Mouse (Mus musculus) limb, embryonic 13.5 days (tissue): ENCODE data around the gene Gm3045. TPM values are rescaled to one million over a fixed set of nuclear protein-coding genes. Genes with fewer than 3 reads are reported as not detected.

Source experiments
- ATAC-seq: fragments of 200-750 bp; cut with Nextera tagmentation; 2 replicates; pipeline ENCODE4 v1.8.0; 2017; ENCODE audit warnings: low read depth, moderate number of reproducible peaks, moderate TSS enrichment; ENCODE audit not compliant: low FRiP score
- H3K27ac ChIP-seq: fragments of 300-500 bp; sonication (generic); 2 replicates; pipeline ENCODE4 v1.5.1; 2015; ENCODE audit warnings: inconsistent platforms, mild to moderate bottlenecking, moderate library complexity
- H3K27me3 ChIP-seq: fragments of 300-500 bp; sonication (generic); 2 replicates; pipeline ENCODE4 v1.6.1; 2015; ENCODE audit warnings: mild to moderate bottlenecking, inconsistent platforms
- H3K36me3 ChIP-seq: fragments of 300-500 bp; sonication (generic); 2 replicates; pipeline ENCODE4 v1.6.1; 2015; ENCODE audit warnings: inconsistent platforms, mild to moderate bottlenecking, moderate library complexity
- H3K4me1 ChIP-seq: fragments of 300-500 bp; sonication (generic); 2 replicates; pipeline ENCODE4 v1.6.1; 2015; ENCODE audit warnings: inconsistent platforms
- H3K4me2 ChIP-seq: fragments of 300-500 bp; sonication (generic); replicated peaks from 2 replicates; pipeline ENCODE4 v1.6.1; 2015; ENCODE audit warnings: inconsistent platforms, mild to moderate bottlenecking, moderate library complexity
- H3K4me3 ChIP-seq: fragments of 300-500 bp; sonication (generic); 2 replicates; pipeline ENCODE4 v1.5.1; 2015; ENCODE audit warnings: moderate library complexity, mild to moderate bottlenecking, inconsistent platforms
- H3K9ac ChIP-seq: fragments of 300-500 bp; sonication (generic); 2 replicates; pipeline ENCODE4 v1.6.1; 2015; ENCODE audit warnings: mild to moderate bottlenecking, inconsistent platforms
- H3K9me3 ChIP-seq: fragments of 300-500 bp; sonication (generic); 2 replicates; pipeline ENCODE4 v1.6.1; 2016; ENCODE audit warnings: inconsistent platforms
- whole genome bisulfite sequencing: fragments of 180-500 bp; shearing (Covaris S2); methylation state at CpG from one replicate; pipeline ENCODE4 v1.1.7; 2015; 5-methylcytosine and 5-hydroxymethylcytosine counted together
- polyA plus RNA-seq: library from polyadenylated mRNA; unstranded; fragments of >200 nt; fragmentation: Nextera tagmentation; extraction: Ambion mirVana; gene quantifications from 2 replicates; pipeline ENCODE4 v1.2.1, GENCODE M21; 2015

Gm3045 gene
- 0.10 and 0.13 TPM in 2 replicates for polyA plus RNA-seq

- no peaks in the 10 kb centered on the region for H3K9me3 ChIP-seq
- 59% methylated on average over 4 of the region's 4 CpGs for WGBS
- H3K27me3 ChIP-seq = peaks cover 3% of the 10 kb centered on the region; the same call in 1 of the 2 replicates
- H3K4me1 ChIP-seq = peaks cover 27% of the 10 kb centered on the region
- ATAC-seq = no peak
- H3K4me3 ChIP-seq = no peak within 1 kb of the TSS
- H3K9ac ChIP-seq = no peak within 1 kb of the TSS
- H3K4me2 ChIP-seq = no peak within 1 kb of the TSS
- no peaks in the 10 kb centered on the region for H3K36me3 ChIP-seq
- no peak within 1 kb of the TSS for H3K27ac ChIP-seq
These were observed at the start of gene Gm3045 for GRCm38 (mm10) chr13:56426365-56426764. Gene Gm3045, plus strand, starts transcription at chr13:56426594.

GRCm38 (mm10) chr13:56380855-56381685 is 45.3 kb upstream of the Gm3045 start:
- peak; percentile 71 for ATAC-seq
- Histone ChIP-seq H3K36me3 (no peaks in the 10 kb centered on the region), H3K27ac (peak overlapping the region; percentile 90), H3K4me2 (peak overlapping the region; percentile 45), H3K27me3 (no peaks in the 10 kb centered on the region), H3K4me1 (peaks cover 36% of the 10 kb centered on the region), H3K9me3 (no peaks in the 10 kb centered on the region), H3K4me3 (no peak overlapping the region), H3K9ac (no peak overlapping the region)
- 5% methylated on average over 14 of the region's 14 CpGs for WGBS

GRCm38 (mm10) chr13:56383406-56383805 is 43.0 kb upstream of the Gm3045 start:
- no peaks in the 10 kb centered on the region for H3K27me3 ChIP-seq
- 55% methylated on average over 3 of the region's 3 CpGs for WGBS
- no peaks in the 10 kb centered on the region for H3K36me3 ChIP-seq
- H3K9ac ChIP-seq = no peak overlapping the region
- H3K4me1 ChIP-seq = peaks cover 47% of the 10 kb centered on the region
- H3K9me3 ChIP-seq = no peaks in the 10 kb centered on the region
- H3K4me2 ChIP-seq = no peak overlapping the region
- ATAC-seq = no peak
- no peak overlapping the region for H3K27ac ChIP-seq
- no peak overlapping the region for H3K4me3 ChIP-seq

- ATAC-seq = no peak
- WGBS = 53% methylated on average over 9 of the region's 9 CpGs
- no peaks in the 10 kb centered on the region for H3K36me3 ChIP-seq
- peaks cover 4% of the 10 kb centered on the region; the same call in 1 of the 2 replicates for H3K9me3 ChIP-seq
- no peak overlapping the region for H3K27ac ChIP-seq
- no peak overlapping the region for H3K9ac ChIP-seq
- no peak overlapping the region for H3K4me2 ChIP-seq
- H3K4me1 ChIP-seq = peaks cover 27% of the 10 kb centered on the region
- no peak overlapping the region for H3K4me3 ChIP-seq
- H3K27me3 ChIP-seq = no peaks in the 10 kb centered on the region
These were observed 40.0 kb upstream of the Gm3045 start for GRCm38 (mm10) chr13:56386411-56386810.

GRCm38 (mm10) chr13:56387374-56387773 is 39.0 kb upstream of the Gm3045 start:
- Histone ChIP-seq H3K36me3 (no peaks in the 10 kb centered on the region), H3K9me3 (peaks cover 4% of the 10 kb centered on the region; the same call in 1 of the 2 replicates), H3K4me1 (peaks cover 19% of the 10 kb centered on the region; the same call in 1 of the 2 replicates), H3K4me3 (no peak overlapping the region), H3K27me3 (no peaks in the 10 kb centered on the region), H3K4me2 (no peak overlapping the region), H3K9ac (no peak overlapping the region), H3K27ac (no peak overlapping the region)
- no peak for ATAC-seq
- 62% methylated on average over 5 of the region's 5 CpGs for WGBS

- Histone ChIP-seq H3K36me3 (no peaks in the 10 kb centered on the region), H3K9ac (no peak overlapping the region), H3K4me2 (no peak overlapping the region), H3K4me1 (peaks cover 16% of the 10 kb centered on the region; the same call in 1 of the 2 replicates), H3K9me3 (peaks cover 4% of the 10 kb centered on the region; the same call in 1 of the 2 replicates), H3K4me3 (no peak overlapping the region), H3K27me3 (no peaks in the 10 kb centered on the region), H3K27ac (no peak overlapping the region)
- ATAC-seq = no peak
- 73% methylated on average over 1 of the region's 1 CpGs for WGBS
These were observed 38.4 kb upstream of the Gm3045 start for GRCm38 (mm10) chr13:56388042-56388441.

GRCm38 (mm10) chr13:56397572-56397971 is 28.8 kb upstream of the Gm3045 start:
- WGBS = 33% methylated on average over 5 of the region's 5 CpGs
- H3K36me3 ChIP-seq = no peaks in the 10 kb centered on the region
- no peak overlapping the region for H3K9ac ChIP-seq
- no peak overlapping the region for H3K4me3 ChIP-seq
- H3K27me3 ChIP-seq = no peaks in the 10 kb centered on the region
- H3K4me1 ChIP-seq = peaks cover 30% of the 10 kb centered on the region
- 0 out of 2 replicates have a peak overlapping the region, but pooled peaks have one; percentile 6 for H3K27ac ChIP-seq
- no peaks in the 10 kb centered on the region for H3K9me3 ChIP-seq
- ATAC-seq = 0 out of 2 replicates have a peak, but pooled peaks have one; percentile 32
- H3K4me2 ChIP-seq = no peak overlapping the region

- H3K9me3 ChIP-seq = no peaks in the 10 kb centered on the region
- H3K4me1 ChIP-seq = peaks cover 56% of the 10 kb centered on the region
- no peak overlapping the region for H3K4me2 ChIP-seq
- no peaks in the 10 kb centered on the region for H3K36me3 ChIP-seq
- ATAC-seq = no peak
- WGBS = 70% methylated on average over 4 of the region's 4 CpGs
- no peaks in the 10 kb centered on the region for H3K27me3 ChIP-seq
- H3K27ac ChIP-seq = 0 out of 2 replicates have a peak overlapping the region, but pooled peaks have one; percentile 22
- H3K4me3 ChIP-seq = no peak overlapping the region
- H3K9ac ChIP-seq = no peak overlapping the region
These were observed 25.2 kb upstream of the Gm3045 start for GRCm38 (mm10) chr13:56401186-56401585.

- no peaks in the 10 kb centered on the region for H3K9me3 ChIP-seq
- H3K9ac ChIP-seq = no peak overlapping the region
- peak overlapping the region; percentile 65; the same call in 1 of the 2 replicates for H3K27ac ChIP-seq
- no peaks in the 10 kb centered on the region for H3K36me3 ChIP-seq
- H3K4me3 ChIP-seq = no peak overlapping the region
- peaks cover 43% of the 10 kb centered on the region for H3K4me1 ChIP-seq
- 0 out of 2 replicates have a peak overlapping the region, but pooled peaks have one; percentile 19 for H3K4me2 ChIP-seq
- WGBS = 52% methylated on average over 8 of the region's 8 CpGs
- ATAC-seq = no peak
- no peaks in the 10 kb centered on the region for H3K27me3 ChIP-seq
These were observed 22.9 kb upstream of the Gm3045 start for GRCm38 (mm10) chr13:56403381-56404086.

- Histone ChIP-seq H3K4me2 (no peak overlapping the region), H3K36me3 (no peaks in the 10 kb centered on the region), H3K4me3 (no peak overlapping the region), H3K27me3 (no peaks in the 10 kb centered on the region), H3K9ac (no peak overlapping the region), H3K27ac (no peak overlapping the region), H3K9me3 (no peaks in the 10 kb centered on the region), H3K4me1 (peaks cover 41% of the 10 kb centered on the region)
- ATAC-seq = no peak
- WGBS = 69% methylated on average over 6 of the region's 6 CpGs
These were observed 21.8 kb upstream of the Gm3045 start for GRCm38 (mm10) chr13:56404511-56405140.

GRCm38 (mm10) chr13:56412286-56412873 is 14.0 kb upstream of the Gm3045 start:
- no peaks in the 10 kb centered on the region for H3K4me1 ChIP-seq
- no peak overlapping the region for H3K9ac ChIP-seq
- no peak overlapping the region for H3K27ac ChIP-seq
- no peak overlapping the region for H3K4me3 ChIP-seq
- H3K9me3 ChIP-seq = peaks cover 10% of the 10 kb centered on the region
- 70% methylated on average over 9 of the region's 9 CpGs for WGBS
- no peaks in the 10 kb centered on the region for H3K36me3 ChIP-seq
- H3K4me2 ChIP-seq = no peak overlapping the region
- no peaks in the 10 kb centered on the region for H3K27me3 ChIP-seq
- ATAC-seq = no peak
